Mouse (Mus musculus): ENCODE data around the gene Slc28a2. TPM values are rescaled to one million over a fixed set of nuclear protein-coding genes. Genes with fewer than 3 reads are reported as not detected.
"Not testable (repeated sequence)": the region's sequence is repeated elsewhere in the genome, so short reads cannot be mapped to it uniquely, and the experiment has no call there.

Slc28a2 gene
- polyA plus RNA-seq, 2 experiments, result 0.78 to 1.4 TPM

GRCm38 (mm10) chr2:122469221-122469620 is 42.9 kb downstream of the Slc28a2 start:
- no peak overlapping the region for H3K4me2 ChIP-seq (replicated peaks; ENCODE audit: low read depth, low read length, severe bottlenecking)
- no peak for DNase-seq (ENCODE audit: low spot score)
- H3K27ac ChIP-seq (replicated peaks; ENCODE audit: low read depth, low read length), result no peak overlapping the region
- peaks cover 4% of the 10 kb centered on the region; the same call in 1 of the 2 replicates for H3K4me1 ChIP-seq (ENCODE audit: control insufficient read depth, insufficient read depth, low read length)
- H3K36me3 ChIP-seq (ENCODE audit: control insufficient read depth, insufficient read depth, low read length), result no peaks in the 10 kb centered on the region
- no peaks in the 10 kb centered on the region for H3K27me3 ChIP-seq (ENCODE audit: control insufficient read depth, insufficient read depth, low read length)
- no peak overlapping the region for H3K4me3 ChIP-seq (replicated peaks; ENCODE audit: low read length)
- no peak for ATAC-seq (ENCODE audit: low FRiP score, low read depth)
- H3K9ac ChIP-seq (ENCODE audit: low read depth, low read length, severe bottlenecking), result no peak overlapping the region
- H3K9me3 ChIP-seq (ENCODE audit: control insufficient read depth, low read length), result no peaks in the 10 kb centered on the region
- TF ChIP-seq POLR2A (IDR thresholded peaks at IDR 0.05; ENCODE audit: borderline replicate concordance, extremely low read depth, insufficient read depth, insufficient read length), result no peak
- 93% methylated on average over 3 of the region's 3 CpGs for WGBS

- H3K9ac ChIP-seq (ENCODE audit: low read depth, low read length, severe bottlenecking), result no peak overlapping the region
- H3K27me3 ChIP-seq (ENCODE audit: control insufficient read depth, insufficient read depth, low read length), result no peaks in the 10 kb centered on the region
- no peak overlapping the region for H3K4me3 ChIP-seq (replicated peaks; ENCODE audit: low read length)
- TF ChIP-seq POLR2A (IDR thresholded peaks at IDR 0.05; ENCODE audit: borderline replicate concordance, extremely low read depth, insufficient read depth, insufficient read length), result no peak
- H3K36me3 ChIP-seq (ENCODE audit: control insufficient read depth, insufficient read depth, low read length), result no peaks in the 10 kb centered on the region
- no peak overlapping the region for H3K4me2 ChIP-seq (replicated peaks; ENCODE audit: low read depth, low read length, severe bottlenecking)
- DNase-seq (ENCODE audit: low spot score), result no peak
- no peaks in the 10 kb centered on the region for H3K4me1 ChIP-seq (ENCODE audit: control insufficient read depth, insufficient read depth, low read length)
- H3K9me3 ChIP-seq (ENCODE audit: control insufficient read depth, low read length), result no peaks in the 10 kb centered on the region
- no peak for ATAC-seq (ENCODE audit: low FRiP score, low read depth)
- H3K27ac ChIP-seq (replicated peaks; ENCODE audit: low read depth, low read length), result no peak overlapping the region
Observed at GRCm38 (mm10) chr2:122476585-122476984, 50.3 kb downstream of the Slc28a2 start.

DNA sequence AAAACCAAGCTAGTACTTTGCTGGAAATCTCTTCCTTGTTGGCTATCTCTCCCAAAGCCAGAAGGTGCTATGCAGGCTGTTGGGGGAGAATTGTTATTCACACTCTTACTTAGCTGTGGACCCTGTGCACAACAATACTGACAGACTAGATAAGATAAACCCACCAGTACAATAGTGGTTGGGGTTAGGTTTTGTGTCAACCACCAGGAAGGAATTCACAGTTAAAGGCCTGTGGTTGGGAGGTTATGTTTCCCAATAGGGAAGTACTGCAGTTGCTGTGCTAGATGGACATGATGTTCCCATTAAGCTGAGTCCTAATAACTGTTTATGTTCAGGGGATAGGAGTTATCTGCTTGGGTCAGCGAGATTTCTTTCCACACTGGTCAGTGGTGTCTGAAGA is 57.5 kb downstream of the Slc28a2 start:
- WGBS, result 71% methylated on average over 1 of the region's 1 CpGs

GRCm38 (mm10) chr2:122484641-122485040 is 58.4 kb downstream of the Slc28a2 start, which contains the start of gene Gm14085:
Gene Gm14085 (plus strand): TSS chr2:122484941.
- no peaks in the 10 kb centered on the region for H3K9me3 ChIP-seq (ENCODE audit: control insufficient read depth, low read length)
- ATAC-seq (ENCODE audit: low FRiP score, low read depth), result no peak
- H3K4me3 ChIP-seq (replicated peaks; ENCODE audit: low read length), result no peak within 1 kb of the TSS
- no peak within 1 kb of the TSS for H3K27ac ChIP-seq (replicated peaks; ENCODE audit: low read depth, low read length)
- no peak within 1 kb of the TSS for H3K9ac ChIP-seq (ENCODE audit: low read depth, low read length, severe bottlenecking)
- H3K27me3 ChIP-seq (ENCODE audit: control insufficient read depth, insufficient read depth, low read length), result no peaks in the 10 kb centered on the region
- no peaks in the 10 kb centered on the region for H3K36me3 ChIP-seq (ENCODE audit: control insufficient read depth, insufficient read depth, low read length)
- H3K4me2 ChIP-seq (replicated peaks; ENCODE audit: low read depth, low read length, severe bottlenecking), result no peak within 1 kb of the TSS
- DNase-seq (ENCODE audit: low spot score), result no peak
- TF ChIP-seq POLR2A (IDR thresholded peaks at IDR 0.05; ENCODE audit: borderline replicate concordance, extremely low read depth, insufficient read depth, insufficient read length), result no peak
- WGBS, result 88% methylated on average over 1 of the region's 1 CpGs
- no peaks in the 10 kb centered on the region for H3K4me1 ChIP-seq (ENCODE audit: control insufficient read depth, insufficient read depth, low read length)

More for the DNA sequence above, 57.5 kb downstream of the Slc28a2 start:
- H3K4me1 ChIP-seq (ENCODE audit: control insufficient read depth, insufficient read depth, low read length); H3K4me2 ChIP-seq (replicated peaks; ENCODE audit: low read depth, low read length, severe bottlenecking); H3K4me3 ChIP-seq (replicated peaks; ENCODE audit: low read length); H3K36me3 ChIP-seq (ENCODE audit: control insufficient read depth, insufficient read depth, low read length); H3K9ac ChIP-seq (ENCODE audit: low read depth, low read length, severe bottlenecking); H3K27me3 ChIP-seq (ENCODE audit: control insufficient read depth, insufficient read depth, low read length); H3K9me3 ChIP-seq (ENCODE audit: control insufficient read depth, low read length); ATAC-seq (ENCODE audit: low FRiP score, low read depth); DNase-seq (ENCODE audit: low spot score); H3K27ac ChIP-seq (replicated peaks; ENCODE audit: low read depth, low read length): not testable (repeated sequence)

DNA sequence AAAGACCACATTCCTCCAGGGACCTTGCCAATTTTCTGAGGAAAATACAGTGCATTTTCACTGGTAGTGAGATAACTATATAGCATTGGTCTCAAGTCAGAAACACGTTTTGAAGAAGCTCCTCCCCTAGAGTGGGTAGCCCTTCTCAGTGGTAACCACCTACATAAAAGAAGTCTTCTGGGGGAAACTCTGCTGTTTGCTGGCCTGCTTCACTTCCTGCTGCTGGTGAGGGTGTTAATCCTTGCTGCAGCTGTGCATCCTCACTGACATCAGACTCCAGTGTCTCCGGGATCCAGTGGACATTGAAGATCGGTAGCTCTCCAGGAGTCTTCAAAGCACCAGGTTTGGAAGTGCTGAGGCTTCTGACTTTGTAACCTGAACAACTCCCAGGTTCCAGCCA is 59.4 kb downstream of the Slc28a2 start:
- not testable (repeated sequence) for H3K36me3 ChIP-seq (ENCODE audit: control insufficient read depth, insufficient read depth, low read length); H3K9ac ChIP-seq (ENCODE audit: low read depth, low read length, severe bottlenecking); H3K27me3 ChIP-seq (ENCODE audit: control insufficient read depth, insufficient read depth, low read length); H3K4me1 ChIP-seq (ENCODE audit: control insufficient read depth, insufficient read depth, low read length); H3K9me3 ChIP-seq (ENCODE audit: control insufficient read depth, low read length); DNase-seq (ENCODE audit: low spot score); H3K27ac ChIP-seq (replicated peaks; ENCODE audit: low read depth, low read length); ATAC-seq (ENCODE audit: low FRiP score, low read depth); H3K4me3 ChIP-seq (replicated peaks; ENCODE audit: low read length); H3K4me2 ChIP-seq (replicated peaks; ENCODE audit: low read depth, low read length, severe bottlenecking)
- WGBS, result 54% methylated on average over 1 of the region's 3 CpGs

DNA sequence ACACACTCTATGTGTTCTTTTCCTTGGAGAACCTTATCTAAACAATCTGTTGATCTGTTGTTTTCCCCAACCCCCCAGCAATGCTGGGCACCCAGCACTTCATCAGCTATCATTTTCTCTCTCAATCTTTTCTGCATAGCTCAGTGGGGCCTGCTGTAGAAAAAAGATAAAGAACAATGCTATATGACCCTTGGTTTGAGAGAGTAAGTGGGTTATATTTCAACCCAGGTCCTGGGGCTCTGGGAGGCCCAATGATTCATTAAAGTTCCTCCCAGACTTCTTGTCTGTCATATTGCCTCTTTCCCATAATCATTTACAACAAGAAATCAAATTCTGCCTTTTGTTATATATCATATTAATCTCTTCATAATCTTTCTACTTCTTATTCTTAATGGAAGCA is 59.8 kb downstream of the Slc28a2 start:
- not testable (repeated sequence) for H3K27me3 ChIP-seq (ENCODE audit: control insufficient read depth, insufficient read depth, low read length); H3K36me3 ChIP-seq (ENCODE audit: control insufficient read depth, insufficient read depth, low read length); H3K9me3 ChIP-seq (ENCODE audit: control insufficient read depth, low read length); DNase-seq (ENCODE audit: low spot score); H3K4me3 ChIP-seq (replicated peaks; ENCODE audit: low read length); H3K27ac ChIP-seq (replicated peaks; ENCODE audit: low read depth, low read length); H3K4me1 ChIP-seq (ENCODE audit: control insufficient read depth, insufficient read depth, low read length); H3K4me2 ChIP-seq (replicated peaks; ENCODE audit: low read depth, low read length, severe bottlenecking); ATAC-seq (ENCODE audit: low FRiP score, low read depth); H3K9ac ChIP-seq (ENCODE audit: low read depth, low read length, severe bottlenecking)
